Mouse (Mus musculus): ENCODE data around the gene Smarcc1. TPM values are rescaled to one million over a fixed set of nuclear protein-coding genes. Genes with fewer than 3 reads are reported as not detected.
"Not testable (repeated sequence)": the region's sequence is repeated elsewhere in the genome, so short reads cannot be mapped to it uniquely, and the experiment has no call there.

Gene Smarcc1
- 73.8 and 80.7 TPM in 2 replicates for polyA plus RNA-seq (2014; fragmentation: Nextera tagmentation; extraction: Ambion mirVana)

DNA sequence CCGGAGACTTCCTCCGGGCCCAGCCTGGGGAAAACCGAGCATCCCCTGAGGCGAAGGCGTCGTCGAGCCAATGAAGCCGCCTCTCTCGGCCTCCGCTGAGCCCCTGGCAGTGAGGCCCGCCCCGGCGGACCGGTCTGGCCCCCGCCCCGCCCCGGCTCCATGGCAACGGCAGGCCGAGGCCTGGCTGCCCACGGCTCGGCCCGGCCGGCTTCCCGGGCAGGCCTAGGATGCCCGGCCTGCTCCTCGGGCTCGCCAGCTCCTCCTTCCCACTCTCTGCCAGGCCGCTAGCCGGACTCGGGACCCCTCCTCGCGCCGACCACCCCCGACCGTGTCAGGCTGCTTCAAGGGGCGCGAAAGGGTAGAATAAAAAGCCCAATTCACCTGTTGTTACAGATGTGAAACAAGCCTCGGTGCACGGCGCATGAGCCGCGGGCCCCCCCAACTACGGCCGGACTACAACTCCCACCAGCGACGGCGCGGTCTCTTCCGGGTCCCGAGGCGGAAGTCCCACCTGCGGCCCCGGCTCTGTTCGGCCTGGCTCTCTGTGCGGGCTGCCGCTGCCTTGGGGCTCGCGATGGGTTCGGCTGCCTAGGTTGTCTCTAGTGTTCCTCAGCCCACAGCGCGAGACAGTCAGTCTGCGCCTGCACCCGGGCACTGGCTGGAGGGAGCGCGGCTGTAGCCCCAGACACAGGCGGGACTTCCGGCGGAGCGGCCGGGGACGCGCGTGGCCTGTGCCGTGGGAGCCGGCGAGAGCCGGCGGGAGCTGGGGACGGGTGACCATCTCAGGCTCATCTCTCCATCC lies at the start of gene Smarcc1:
Gene Smarcc1 (plus strand): TSS at position 732 of the 802 bp plus-strand sequence.
- peak within 1 kb of the TSS; percentile 90 for H3K4me3 ChIP-seq (ENCODE audit: control insufficient read depth in 1 of 2, insufficient read depth in 1 of 2, low read depth in 1 of 2, low read length in 2 of 2)

DNA sequence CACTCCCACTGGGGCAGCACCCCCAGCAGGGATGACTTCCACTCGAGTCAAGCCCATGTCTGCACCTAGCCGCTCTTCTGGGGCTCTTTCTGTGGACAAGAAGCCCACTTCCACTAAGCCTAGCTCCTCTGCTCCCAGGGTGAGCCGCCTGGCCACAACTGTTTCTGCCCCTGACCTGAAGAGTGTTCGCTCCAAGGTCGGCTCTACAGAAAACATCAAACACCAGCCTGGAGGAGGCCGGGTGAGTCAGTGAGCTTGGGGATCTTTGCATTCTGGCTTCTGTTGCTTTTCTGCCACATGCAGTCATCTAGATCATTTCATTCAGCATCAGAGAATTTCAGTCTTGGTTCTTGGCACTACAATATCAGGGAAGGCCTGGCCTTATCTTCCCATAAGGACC lies 48.8 kb upstream of the Smarcc1 start:
- ATAC-seq (ENCODE audit: insufficient number of reproducible peaks, insufficient read depth, low FRiP score, low read depth), result no peak
- Histone ChIP-seq H3K4me2 (ENCODE audit: low read length) (no peak overlapping the region), H3K4me1 (ENCODE audit: control insufficient read depth in 2 of 2, insufficient read depth in 2 of 2, low read length in 2 of 2) (peaks cover 6 to 17% of the 10 kb centered on the region in 2 experiments), H3K36me3 (ENCODE audit: control insufficient read depth, insufficient read depth, low read length) (peaks cover 92% of the 10 kb centered on the region), H3K27ac (replicated peaks in 1 of 2; ENCODE audit: control insufficient read depth in 1 of 2, insufficient read depth in 1 of 2, low read depth in 2 of 2, low read length in 2 of 2) (no peak overlapping the region), H3K9ac (ENCODE audit: low read length) (no peak overlapping the region), H3K27me3 (ENCODE audit: control insufficient read depth, insufficient read depth, low read length) (no peaks in the 10 kb centered on the region), H3K4me3 (ENCODE audit: control insufficient read depth in 1 of 2, insufficient read depth in 1 of 2, low read depth in 1 of 2, low read length in 2 of 2) (no peak overlapping the region), H3K9me3 (ENCODE audit: control insufficient read depth, low read length) (no peaks in the 10 kb centered on the region)
- WGBS, result 80% methylated on average over 6 of the region's 6 CpGs

More for the DNA sequence above, at the start of gene Smarcc1:
- ATAC-seq (ENCODE audit: insufficient number of reproducible peaks, insufficient read depth, low FRiP score, low read depth), result peak; percentile 95
- Histone ChIP-seq H3K9ac (ENCODE audit: low read length) (peak within 1 kb of the TSS; percentile 94), H3K27ac (replicated peaks in 1 of 2; ENCODE audit: control insufficient read depth in 1 of 2, insufficient read depth in 1 of 2, low read depth in 2 of 2, low read length in 2 of 2) (peak within 1 kb of the TSS; percentile 95 to 96), H3K4me2 (ENCODE audit: low read length) (peak within 1 kb of the TSS; percentile 85), H3K4me1 (ENCODE audit: control insufficient read depth in 2 of 2, insufficient read depth in 2 of 2, low read length in 2 of 2) (peaks cover 2 to 14% of the 10 kb centered on the region in 2 experiments), H3K27me3 (ENCODE audit: control insufficient read depth, insufficient read depth, low read length) (no peaks in the 10 kb centered on the region), H3K36me3 (ENCODE audit: control insufficient read depth, insufficient read depth, low read length) (peaks cover 33% of the 10 kb centered on the region), H3K9me3 (ENCODE audit: control insufficient read depth, low read length) (no peaks in the 10 kb centered on the region)
- WGBS, result under 1% methylated on average over 74 of the region's 79 CpGs

DNA sequence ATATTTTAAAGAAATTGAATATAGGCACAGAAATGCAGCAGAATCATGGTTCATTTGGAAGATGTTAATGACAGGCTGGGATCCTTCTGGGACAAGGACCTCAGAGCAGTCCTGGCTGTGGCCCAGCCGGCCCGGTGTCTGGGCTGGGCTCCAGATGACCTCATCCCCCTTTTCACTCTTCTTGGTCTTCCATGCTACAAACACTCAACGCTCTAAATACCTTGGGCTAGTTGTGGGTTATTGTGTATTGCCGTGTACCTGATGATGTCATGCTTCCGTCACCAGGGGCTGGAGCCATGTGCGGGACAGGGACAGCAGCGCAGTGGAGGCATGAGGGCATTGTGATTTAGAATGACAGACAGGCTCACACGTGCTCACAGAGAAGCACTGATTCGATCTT lies 47.1 kb upstream of the Smarcc1 start:
- H3K9ac ChIP-seq (ENCODE audit: low read length), result no peak overlapping the region
- H3K9me3 ChIP-seq (ENCODE audit: control insufficient read depth, low read length), result no peaks in the 10 kb centered on the region
- WGBS, result 32% methylated on average over 9 of the region's 9 CpGs
- peaks cover 92% of the 10 kb centered on the region for H3K36me3 ChIP-seq (ENCODE audit: control insufficient read depth, insufficient read depth, low read length)
- no peaks in the 10 kb centered on the region for H3K27me3 ChIP-seq (ENCODE audit: control insufficient read depth, insufficient read depth, low read length)
- ATAC-seq (ENCODE audit: insufficient number of reproducible peaks, insufficient read depth, low FRiP score, low read depth), result peak; percentile 68
- H3K4me2 ChIP-seq (ENCODE audit: low read length), result no peak overlapping the region
- H3K4me1 ChIP-seq (ENCODE audit: control insufficient read depth in 2 of 2, insufficient read depth in 2 of 2, low read length in 2 of 2), result peaks cover 6 to 17% of the 10 kb centered on the region in 2 experiments
- no peak overlapping the region for H3K4me3 ChIP-seq (ENCODE audit: control insufficient read depth in 1 of 2, insufficient read depth in 1 of 2, low read depth in 1 of 2, low read length in 2 of 2)
- peak overlapping the region; percentile 63 to 82 for H3K27ac ChIP-seq (replicated peaks in 1 of 2; ENCODE audit: control insufficient read depth in 1 of 2, insufficient read depth in 1 of 2, low read depth in 2 of 2, low read length in 2 of 2)

DNA sequence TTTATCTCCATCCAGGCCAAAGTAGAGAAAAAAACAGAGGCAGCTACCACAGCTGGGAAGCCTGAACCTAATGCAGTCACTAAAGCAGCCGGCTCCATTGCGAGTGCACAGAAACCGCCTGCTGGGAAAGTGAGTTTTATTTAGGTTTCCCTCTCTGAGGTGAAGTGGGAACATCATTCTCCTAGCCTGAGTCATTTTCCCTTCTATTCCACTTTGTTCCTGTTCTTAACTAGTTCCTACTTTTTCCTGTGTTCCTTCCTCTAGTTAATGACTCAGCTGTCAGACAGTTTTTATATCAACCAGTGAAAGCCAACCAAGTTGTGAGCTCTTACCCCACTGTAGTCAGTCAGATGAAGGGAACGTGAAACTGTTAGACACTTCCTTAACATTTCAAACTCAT lies 46.5 kb upstream of the Smarcc1 start:
- ATAC-seq (ENCODE audit: insufficient number of reproducible peaks, insufficient read depth, low FRiP score, low read depth), result no peak
- Histone ChIP-seq H3K27ac (replicated peaks in 1 of 2; ENCODE audit: control insufficient read depth in 1 of 2, insufficient read depth in 1 of 2, low read depth in 2 of 2, low read length in 2 of 2) (peak overlapping the region; percentile 63 to 82; a peak in 3 of 4 replicates), H3K36me3 (ENCODE audit: control insufficient read depth, insufficient read depth, low read length) (peaks cover 97% of the 10 kb centered on the region), H3K4me2 (ENCODE audit: low read length) (no peak overlapping the region), H3K27me3 (ENCODE audit: control insufficient read depth, insufficient read depth, low read length) (no peaks in the 10 kb centered on the region), H3K9ac (ENCODE audit: low read length) (peak overlapping the region; percentile 2; the same call in 1 of the 2 replicates), H3K9me3 (ENCODE audit: control insufficient read depth, low read length) (no peaks in the 10 kb centered on the region), H3K4me1 (ENCODE audit: control insufficient read depth in 2 of 2, insufficient read depth in 2 of 2, low read length in 2 of 2) (peaks cover 6 to 17% of the 10 kb centered on the region in 2 experiments), H3K4me3 (ENCODE audit: control insufficient read depth in 1 of 2, insufficient read depth in 1 of 2, low read depth in 1 of 2, low read length in 2 of 2) (no peak overlapping the region)
- 71% methylated on average over 4 of the region's 4 CpGs for WGBS

DNA sequence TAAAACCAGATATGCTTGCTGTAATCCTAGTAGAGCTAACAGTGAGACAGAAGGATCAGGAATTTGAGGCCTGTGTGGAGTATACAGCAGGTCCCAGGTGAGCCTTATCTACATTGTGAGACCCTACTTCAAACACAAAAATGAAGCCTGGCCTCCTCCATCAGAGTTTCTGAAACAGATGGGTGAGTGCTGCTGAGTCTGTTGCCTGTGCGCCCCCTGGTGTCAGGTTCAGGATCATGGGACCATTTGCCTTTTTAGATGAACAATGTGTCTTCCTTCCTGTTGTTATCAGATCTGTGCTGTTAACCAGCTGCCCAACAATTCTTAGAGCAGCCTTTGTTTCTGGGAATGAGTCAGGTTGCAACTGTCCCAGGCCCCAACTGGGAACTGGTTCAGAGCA lies 45.7 kb upstream of the Smarcc1 start:
- Histone ChIP-seq H3K4me1 (ENCODE audit: control insufficient read depth in 2 of 2, insufficient read depth in 2 of 2, low read length in 2 of 2) (peaks cover 6 to 17% of the 10 kb centered on the region in 2 experiments), H3K4me2 (ENCODE audit: low read length) (no peak overlapping the region), H3K27ac (replicated peaks in 1 of 2; ENCODE audit: control insufficient read depth in 1 of 2, insufficient read depth in 1 of 2, low read depth in 2 of 2, low read length in 2 of 2) (no peak overlapping the region), H3K36me3 (ENCODE audit: control insufficient read depth, insufficient read depth, low read length) (peaks cover 92% of the 10 kb centered on the region), H3K4me3 (ENCODE audit: control insufficient read depth in 1 of 2, insufficient read depth in 1 of 2, low read depth in 1 of 2, low read length in 2 of 2) (no peak overlapping the region), H3K9me3 (ENCODE audit: control insufficient read depth, low read length) (no peaks in the 10 kb centered on the region), H3K9ac (ENCODE audit: low read length) (no peak overlapping the region), H3K27me3 (ENCODE audit: control insufficient read depth, insufficient read depth, low read length) (no peaks in the 10 kb centered on the region)
- 8% methylated on average over 1 of the region's 1 CpGs for WGBS
- ATAC-seq (ENCODE audit: insufficient number of reproducible peaks, insufficient read depth, low FRiP score, low read depth), result no peak

DNA sequence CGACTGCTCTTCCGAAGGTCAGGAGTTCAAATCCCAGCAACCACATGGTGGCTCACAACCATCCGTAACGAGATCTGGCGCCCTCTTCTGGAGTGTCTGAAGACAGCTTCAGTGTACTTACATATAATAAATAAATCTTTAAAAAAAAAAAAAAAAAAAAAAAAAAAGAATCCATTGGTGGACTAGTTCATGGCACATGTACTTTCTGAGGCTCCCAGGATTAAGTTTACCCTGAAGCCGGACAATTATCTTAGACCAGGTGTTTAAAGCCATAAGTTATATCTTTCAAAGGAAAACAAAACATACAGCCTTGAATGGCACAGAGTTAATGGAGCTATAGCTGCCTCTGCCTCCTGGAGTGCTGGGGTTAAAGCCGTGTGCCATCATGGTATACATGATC lies 41.0 kb upstream of the Smarcc1 start:
- not testable (repeated sequence) for H3K9me3 ChIP-seq (ENCODE audit: control insufficient read depth, low read length); ATAC-seq (ENCODE audit: insufficient number of reproducible peaks, insufficient read depth, low FRiP score, low read depth); H3K9ac ChIP-seq (ENCODE audit: low read length); H3K4me2 ChIP-seq (ENCODE audit: low read length); H3K27me3 ChIP-seq (ENCODE audit: control insufficient read depth, insufficient read depth, low read length); H3K27ac ChIP-seq (replicated peaks in 1 of 2; ENCODE audit: control insufficient read depth in 1 of 2, insufficient read depth in 1 of 2, low read depth in 2 of 2, low read length in 2 of 2); H3K4me3 ChIP-seq (ENCODE audit: control insufficient read depth in 1 of 2, insufficient read depth in 1 of 2, low read depth in 1 of 2, low read length in 2 of 2)
- H3K36me3 ChIP-seq (ENCODE audit: control insufficient read depth, insufficient read depth, low read length), result peaks cover 92% of the 10 kb centered on the region
- 82% methylated on average over 4 of the region's 7 CpGs for WGBS
- peaks cover 9 to 18% of the 10 kb centered on the region in 2 experiments for H3K4me1 ChIP-seq (ENCODE audit: control insufficient read depth in 2 of 2, insufficient read depth in 2 of 2, low read length in 2 of 2)

DNA sequence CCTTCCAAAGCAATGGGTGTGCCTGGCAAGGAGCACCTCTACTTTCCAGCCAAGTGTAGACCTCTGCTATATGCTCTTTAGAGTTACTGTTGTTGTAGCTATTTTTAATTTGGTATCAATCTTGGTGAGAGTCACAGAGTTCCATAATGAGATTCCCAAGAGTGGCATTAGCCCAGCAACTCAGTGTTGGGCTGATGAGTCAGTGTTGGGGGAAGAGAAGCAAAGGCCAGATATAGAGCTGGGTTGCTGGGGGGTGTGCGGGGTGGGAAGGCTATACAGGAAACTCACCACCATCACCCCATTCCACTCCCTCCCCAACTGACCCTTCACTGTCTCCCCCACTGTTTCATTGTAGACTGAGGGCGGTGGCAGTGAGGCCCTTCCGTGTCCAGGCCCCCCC lies 36.4 kb upstream of the Smarcc1 start:
- H3K27me3 ChIP-seq (ENCODE audit: control insufficient read depth, insufficient read depth, low read length), result no peaks in the 10 kb centered on the region
- peak overlapping the region; percentile 8 to 58; a peak in 3 of 4 replicates for H3K27ac ChIP-seq (replicated peaks in 1 of 2; ENCODE audit: control insufficient read depth in 1 of 2, insufficient read depth in 1 of 2, low read depth in 2 of 2, low read length in 2 of 2)
- no peak overlapping the region for H3K4me2 ChIP-seq (ENCODE audit: low read length)
- no peaks in the 10 kb centered on the region for H3K9me3 ChIP-seq (ENCODE audit: control insufficient read depth, low read length)
- H3K9ac ChIP-seq (ENCODE audit: low read length), result no peak overlapping the region
- H3K4me1 ChIP-seq (ENCODE audit: control insufficient read depth in 2 of 2, insufficient read depth in 2 of 2, low read length in 2 of 2), result peaks cover 20 to 31% of the 10 kb centered on the region in 2 experiments
- H3K4me3 ChIP-seq (ENCODE audit: control insufficient read depth in 1 of 2, insufficient read depth in 1 of 2, low read depth in 1 of 2, low read length in 2 of 2), result no peak overlapping the region
- ATAC-seq (ENCODE audit: insufficient number of reproducible peaks, insufficient read depth, low FRiP score, low read depth), result peak; percentile 7; the same call in 1 of the 2 replicates
- peaks cover 95% of the 10 kb centered on the region for H3K36me3 ChIP-seq (ENCODE audit: control insufficient read depth, insufficient read depth, low read length)
- WGBS, result 80% methylated on average over 3 of the region's 3 CpGs

Measured in heart, embryonic 14.5 days (tissue).